Mouse (Mus musculus) liver, adult 2 months (tissue): Measurements from ENCODE around the gene Dync1li1. TPM values are rescaled to one million over a fixed set of nuclear protein-coding genes. Genes with fewer than 3 reads are reported as not detected.

Experiments used
- DNase-seq: peaks from one replicate; pipeline ENCODE4 v3.0.0-alpha.2; 2011; ENCODE audit warnings: low read depth, low spot score; ENCODE audit errors: extremely low read depth
- H3K27ac ChIP-seq: fragments of 200-500 bp; replicated peaks from 2 replicates; pipeline ENCODE4 v1.5.1; 2012; ENCODE audit warnings: low read depth, mild to moderate bottlenecking, control low read depth, inconsistent platforms, low read length; ENCODE audit not compliant: insufficient read depth
- H3K27me3 ChIP-seq: fragments of 200-500 bp; 2 replicates; pipeline ENCODE4 v1.6.1; 2012; ENCODE audit warnings: mild to moderate bottlenecking, moderate library complexity, low read length, inconsistent platforms; ENCODE audit not compliant: control insufficient read depth, insufficient read depth
- H3K36me3 ChIP-seq: fragments of 200-500 bp; 2 replicates; pipeline ENCODE4 v1.6.1; 2012; ENCODE audit warnings: low read length, inconsistent platforms; ENCODE audit not compliant: control insufficient read depth, insufficient read depth
- H3K4me1 ChIP-seq: fragments of 200-500 bp; 2 replicates; pipeline ENCODE4 v1.6.1; 2011; ENCODE audit warnings: low read length; ENCODE audit not compliant: control insufficient read depth, insufficient read depth
- H3K4me3 ChIP-seq: fragments of 200-500 bp; 2 replicates; pipeline ENCODE4 v1.5.1; 2011; ENCODE audit warnings: low read depth, mild to moderate bottlenecking, control low read depth, low read length, moderate library complexity; ENCODE audit not compliant: insufficient read depth
- H3K79me2 ChIP-seq: fragments of 200-500 bp; 2 replicates; pipeline ENCODE4 v1.6.1; 2012; ENCODE audit warnings: inconsistent platforms, mild to moderate bottlenecking, low read length, moderate library complexity; ENCODE audit not compliant: control insufficient read depth, insufficient read depth
- H3K9ac ChIP-seq: fragments of 200-500 bp; 2 replicates; pipeline ENCODE4 v1.6.1; 2012; ENCODE audit warnings: low read depth, mild to moderate bottlenecking, control low read depth, inconsistent platforms, low read length
- CTCF ChIP-seq: fragments of 200-500 bp; IDR thresholded peaks from 2 replicates; pipeline ENCODE4 v1.5.1; 2011; ENCODE audit warnings: low read depth, low read length, control low read depth
- POLR2A ChIP-seq: fragments of 200-500 bp; IDR thresholded peaks from 2 replicates; pipeline ENCODE4 v1.6.1; 2011; ENCODE audit warnings: low read length, control low read depth; ENCODE audit not compliant: insufficient read depth; ENCODE audit errors: extremely low read depth
- WGBS: fragments of 180-500 bp; shearing (Covaris S2); methylation state at CpG from one replicate; pipeline ENCODE4 v1.1.7; 2018; 5-methylcytosine and 5-hydroxymethylcytosine counted together
- polyA plus RNA-seq: library from polyadenylated mRNA; depleted of rRNA; stranded (reverse); fragments of >200 nt; gene quantifications from 2 replicates; pipeline ENCODE4 v1.2.3, GENCODE M21; 2012
- total RNA-seq: library from RNA; depleted of rRNA; stranded (reverse); fragments of >200 nt; gene quantifications from 2 replicates; pipeline ENCODE4 v1.2.3, GENCODE M21; 2014

Gene Dync1li1
- total and polyA plus RNA-seq, 2 experiments: 4.5 to 16.1 TPM

- Histone ChIP-seq H3K4me3 (no peak overlapping the region), H3K27ac (no peak overlapping the region), H3K27me3 (no peaks in the 10 kb centered on the region), H3K79me2 (no peaks in the 10 kb centered on the region), H3K9ac (no peak overlapping the region), H3K4me1 (peaks cover 3% of the 10 kb centered on the region; the same call in 1 of the 2 replicates), H3K36me3 (no peaks in the 10 kb centered on the region)
- 68% methylated on average over 5 of the region's 5 CpGs for WGBS
- DNase-seq: no peak
- TF ChIP-seq POLR2A (no peak), CTCF (no peak)
These were observed 19.6 kb upstream of the Dync1li1 start for GRCm38 (mm10) chr9:114669011-114669410.

GRCm38 (mm10) chr9:114671946-114672345 lies 16.6 kb upstream of the Dync1li1 start:
- 79% methylated on average over 1 of the region's 1 CpGs for WGBS
- no peak for DNase-seq
- Histone ChIP-seq H3K4me3 (no peak overlapping the region), H3K27ac (no peak overlapping the region), H3K36me3 (no peaks in the 10 kb centered on the region), H3K9ac (no peak overlapping the region), H3K27me3 (no peaks in the 10 kb centered on the region), H3K79me2 (no peaks in the 10 kb centered on the region), H3K4me1 (peaks cover 3% of the 10 kb centered on the region; the same call in 1 of the 2 replicates)
- TF ChIP-seq CTCF: no peak
- TF ChIP-seq POLR2A: no peak

GRCm38 (mm10) chr9:114672703-114673561 lies 15.7 kb upstream of the Dync1li1 start:
- peaks cover 3% of the 10 kb centered on the region; the same call in 1 of the 2 replicates for H3K4me1 ChIP-seq
- no peak overlapping the region for H3K4me3 ChIP-seq
- no peak for DNase-seq
- H3K36me3 ChIP-seq: no peaks in the 10 kb centered on the region
- TF ChIP-seq POLR2A: no peak
- no peak for TF ChIP-seq CTCF
- no peak overlapping the region for H3K27ac ChIP-seq
- H3K27me3 ChIP-seq: no peaks in the 10 kb centered on the region
- H3K9ac ChIP-seq: no peak overlapping the region
- WGBS: 13% methylated on average over 24 of the region's 24 CpGs
- H3K79me2 ChIP-seq: no peaks in the 10 kb centered on the region

GRCm38 (mm10) chr9:114673626-114674025 lies 15.0 kb upstream of the Dync1li1 start:
- no peak for DNase-seq
- no peak overlapping the region for H3K4me3 ChIP-seq
- WGBS: 51% methylated on average over 2 of the region's 2 CpGs
- TF ChIP-seq CTCF (no peak), POLR2A (no peak)
- no peaks in the 10 kb centered on the region for H3K79me2 ChIP-seq
- H3K9ac ChIP-seq: no peak overlapping the region
- no peak overlapping the region for H3K27ac ChIP-seq
- H3K27me3 ChIP-seq: no peaks in the 10 kb centered on the region
- H3K36me3 ChIP-seq: no peaks in the 10 kb centered on the region
- H3K4me1 ChIP-seq: peaks cover 3% of the 10 kb centered on the region; the same call in 1 of the 2 replicates

- DNase-seq: peak; percentile 71
- Histone ChIP-seq H3K27ac (no peak overlapping the region), H3K4me1 (no peaks in the 10 kb centered on the region), H3K36me3 (no peaks in the 10 kb centered on the region), H3K4me3 (no peak overlapping the region), H3K9ac (no peak overlapping the region), H3K27me3 (no peaks in the 10 kb centered on the region), H3K79me2 (no peaks in the 10 kb centered on the region)
- WGBS: 66% methylated on average over 5 of the region's 5 CpGs
- TF ChIP-seq CTCF (no peak), POLR2A (no peak)
These were observed 10.0 kb upstream of the Dync1li1 start for GRCm38 (mm10) chr9:114678576-114678975.

DNA sequence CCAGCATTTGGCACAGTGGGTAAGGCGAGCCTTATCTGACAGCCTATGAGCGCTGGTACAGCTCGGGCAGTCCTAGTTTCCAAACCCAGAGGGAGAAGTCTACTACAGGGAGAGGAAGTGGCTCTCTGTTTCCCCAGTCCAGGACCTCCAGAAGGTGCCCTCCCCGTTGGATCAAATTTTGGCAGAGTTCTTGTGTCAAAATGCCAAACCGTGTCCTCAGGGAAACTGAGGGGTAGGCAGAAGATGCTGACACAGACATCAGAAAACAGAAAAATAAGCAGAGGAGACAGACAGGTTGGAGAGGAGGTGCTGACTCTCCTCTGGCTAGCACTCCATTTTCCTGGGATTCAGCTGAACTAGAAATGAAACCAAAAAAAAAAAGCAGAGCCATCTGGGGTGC lies 8.6 kb upstream of the Dync1li1 start:
- TF ChIP-seq CTCF: no peak
- no peaks in the 10 kb centered on the region for H3K36me3 ChIP-seq
- no peaks in the 10 kb centered on the region for H3K27me3 ChIP-seq
- H3K79me2 ChIP-seq: no peaks in the 10 kb centered on the region
- no peak overlapping the region for H3K9ac ChIP-seq
- H3K27ac ChIP-seq: no peak overlapping the region
- no peaks in the 10 kb centered on the region for H3K4me1 ChIP-seq
- H3K4me3 ChIP-seq: no peak overlapping the region
- peak; percentile 27 for DNase-seq
- WGBS: 74% methylated on average over 5 of the region's 5 CpGs
